Mouse (Mus musculus): Measurements from ENCODE around the gene Gpr68.

Gpr68 gene

GRCm38 (mm10) chr12:100831629-100832325 is 76.2 kb downstream of the Gpr68 start:
- no peak for DNase-seq (ENCODE audit: extremely low read depth, low read depth, low spot score)

- DNase-seq (ENCODE audit: extremely low read depth, low read depth, low spot score), result peak; percentile 21
These were observed 77.0 kb downstream of the Gpr68 start for GRCm38 (mm10) chr12:100831021-100831420.

All from fat pad, adult 2 months (tissue).